Mouse (Mus musculus) E14TG2a.4 (cell line): ENCODE data around the gene Emc4.

Source experiments
- CTCF ChIP-seq: conservative IDR thresholded peaks from 2 replicates; pipeline ENCODE4 v1.5.1; 2014; ENCODE audit warnings: low read length
- NANOG ChIP-seq: IDR thresholded peaks from 2 replicates; pipeline ENCODE4 v1.6.1; 2014; ENCODE audit warnings: borderline replicate concordance, low read length, mixed read lengths

- TF ChIP-seq CTCF: no peak
- no peak for TF ChIP-seq NANOG
Measured at GRCm38 (mm10) chr2:112360012-112360780, 7.6 kb downstream of the Emc4 start.
